Mouse (Mus musculus) c-Kit-positive CD71-negative TER-119-negative erythroid progenitor cells, embryonic 14.5 days (primary cell): ENCODE data around the gene 9430007A20Rik.
"Not testable (repeated sequence)": the region's sequence is repeated elsewhere in the genome, so short reads cannot be mapped to it uniquely, and the experiment has no call there.

Experiments used
- DNase-seq: peaks from one replicate; pipeline ENCODE4 v3.0.0-alpha.2; 2013; ENCODE audit warnings: low read depth

9430007A20Rik gene

DNA sequence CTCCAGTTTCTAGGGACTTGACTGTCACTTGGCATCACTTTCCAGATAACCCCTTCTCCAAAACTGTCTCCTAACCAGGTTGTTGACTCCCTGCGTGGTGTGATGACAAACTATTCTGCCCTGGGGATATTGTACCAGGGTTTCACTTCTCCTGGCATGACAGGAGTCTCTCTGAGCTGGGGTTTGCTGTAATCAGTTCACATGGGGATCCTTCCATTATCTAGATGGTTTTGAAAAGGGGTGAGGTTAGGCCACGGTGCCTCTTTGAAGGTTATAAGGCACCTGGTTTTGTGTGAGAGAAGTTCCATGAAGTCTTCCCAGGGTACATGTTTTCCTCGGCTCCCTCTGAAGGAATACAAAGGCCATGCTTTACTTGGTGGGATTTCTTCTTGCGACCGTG, at the start of gene 9430007A20Rik:
9430007A20Rik (plus strand) TSS at position 301 of the 400 bp plus-strand sequence.
- no peak for DNase-seq

DNA sequence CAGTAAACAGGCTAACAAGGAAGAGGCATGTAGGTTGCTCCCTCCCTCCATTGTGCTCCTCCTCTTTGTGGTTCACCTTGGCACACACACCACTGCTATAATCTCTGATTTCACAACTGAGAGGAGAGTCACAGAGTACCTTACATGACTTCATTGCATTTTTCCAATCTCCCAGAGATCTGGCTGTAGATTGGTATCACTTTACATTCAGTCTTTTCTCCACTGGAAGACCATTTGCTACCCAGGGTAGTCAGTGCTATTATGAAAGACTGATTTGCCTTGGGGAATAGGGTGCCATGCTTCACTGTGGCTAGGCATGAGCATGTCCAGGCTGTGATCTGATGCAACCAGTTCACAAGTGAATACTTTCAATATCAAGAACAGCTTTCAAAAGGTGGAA, 26.3 kb upstream of the 9430007A20Rik start:
- DNase-seq, result no peak

DNA sequence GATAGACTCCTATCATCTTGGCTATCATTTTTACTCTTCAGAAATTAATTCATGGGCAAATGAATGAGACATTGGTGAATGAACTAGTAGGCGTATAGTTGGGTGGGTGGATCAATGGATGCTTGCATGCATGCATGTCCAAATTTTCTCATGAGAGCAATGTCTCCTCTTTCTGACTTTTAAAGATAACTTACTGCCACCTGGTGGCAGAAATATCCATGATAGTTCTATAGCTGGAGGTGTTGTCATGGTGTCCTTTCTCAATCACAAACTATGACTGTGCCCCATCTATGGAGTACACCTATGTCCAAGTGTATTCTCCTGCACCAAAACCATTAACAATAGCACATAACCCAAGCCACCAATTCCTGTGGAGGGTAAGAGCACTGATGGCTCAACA, 13.1 kb upstream of the 9430007A20Rik start:
- DNase-seq, result peak; percentile 5

DNA sequence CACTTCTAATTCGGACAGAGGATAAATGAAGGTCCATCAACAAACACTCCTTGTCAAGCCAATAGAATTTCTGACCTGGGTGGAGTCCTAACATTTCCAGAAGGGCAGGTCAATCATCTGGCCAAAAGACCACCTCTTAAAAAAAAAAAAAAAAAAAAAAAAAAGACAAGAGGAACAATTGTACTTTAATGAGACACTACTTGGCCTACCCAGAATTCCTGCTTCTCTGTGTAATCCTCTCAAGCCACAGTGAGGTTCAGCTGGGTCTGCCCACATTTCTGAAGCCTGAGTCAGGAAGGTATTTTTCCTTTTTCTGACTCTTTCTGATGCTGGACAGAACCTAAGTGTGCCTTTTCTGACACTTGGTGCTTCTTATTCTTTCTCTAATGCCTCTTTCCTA, 25.1 kb downstream of the 9430007A20Rik start:
- no peak for DNase-seq

DNA sequence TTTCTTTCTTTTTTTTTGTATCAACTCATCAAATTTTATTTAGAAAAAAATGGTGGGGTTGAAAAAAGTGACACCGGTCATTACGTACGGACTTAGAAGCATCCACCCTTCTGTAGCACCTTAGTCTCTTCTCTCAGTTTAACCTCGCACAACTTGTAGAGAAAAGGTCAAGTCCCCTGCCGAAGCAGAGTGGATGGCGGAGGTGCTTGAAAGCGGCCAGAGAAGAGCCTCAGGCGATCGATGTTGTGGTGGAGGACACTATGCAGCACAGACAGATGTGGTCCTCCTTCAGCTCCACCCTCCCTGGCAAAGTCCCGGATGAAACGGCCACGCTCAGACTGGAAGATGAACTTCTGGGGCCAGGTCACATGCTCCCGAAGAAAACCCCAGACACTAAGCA, 25.7 kb downstream of the 9430007A20Rik start:
- DNase-seq, result not testable (repeated sequence)

DNA sequence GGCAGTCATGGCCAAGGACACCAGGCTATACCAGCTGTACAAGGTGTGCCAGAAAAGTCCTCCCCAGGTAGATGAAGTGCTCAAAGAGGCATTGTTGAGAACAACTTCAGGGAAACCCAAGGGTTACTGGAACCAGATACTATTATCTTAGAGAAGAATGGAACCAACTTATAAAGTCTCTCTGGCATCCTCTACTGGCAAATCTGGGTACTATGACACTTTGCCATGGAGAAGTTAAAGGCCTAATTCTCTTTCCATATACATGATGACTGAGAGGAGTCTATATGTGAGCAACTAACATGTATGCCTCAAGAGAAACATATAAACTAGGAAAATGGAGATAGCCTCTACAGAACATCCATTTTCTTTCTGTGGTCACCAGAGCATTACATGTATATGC, 31.5 kb downstream of the 9430007A20Rik start:
- DNase-seq, result no peak

DNA sequence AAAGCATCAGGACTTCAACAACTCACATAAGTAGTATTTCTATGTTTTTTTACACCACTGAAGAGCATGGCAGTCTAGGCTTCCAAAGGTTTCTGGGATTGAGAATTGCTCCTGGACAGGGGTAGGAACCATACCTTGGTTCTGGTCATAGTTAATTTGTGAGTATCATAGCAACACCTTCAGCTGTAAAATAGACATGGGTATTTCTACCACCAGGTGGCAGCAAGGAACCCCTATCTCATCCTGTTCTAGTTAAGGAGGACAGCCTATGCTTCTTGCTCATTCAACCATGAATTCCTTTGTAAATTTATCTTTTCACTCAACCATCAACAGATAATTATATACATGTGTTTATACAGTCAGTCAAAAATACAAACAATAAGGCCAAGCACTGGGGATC, 40.2 kb downstream of the 9430007A20Rik start:
- DNase-seq, result peak; percentile 7

DNA sequence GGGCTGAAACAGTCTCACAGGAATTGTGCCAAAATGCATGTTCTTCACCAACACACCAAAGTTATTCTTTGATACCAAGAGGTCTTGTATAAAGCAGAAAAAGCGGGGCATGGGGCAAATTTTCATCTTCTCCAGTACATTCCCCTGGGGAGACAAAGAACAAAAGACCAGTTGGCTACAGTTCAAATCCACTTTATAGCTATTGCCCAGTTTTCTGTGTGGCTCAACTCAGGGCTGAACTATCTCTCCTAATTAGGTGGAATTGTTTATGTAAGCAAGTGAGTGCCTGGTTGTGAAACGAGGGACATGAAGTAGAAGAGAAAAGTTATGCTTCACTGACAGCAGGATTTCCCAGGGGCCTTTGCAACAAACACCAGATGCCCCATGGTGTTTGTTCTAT, 41.6 kb downstream of the 9430007A20Rik start:
- no peak for DNase-seq

DNA sequence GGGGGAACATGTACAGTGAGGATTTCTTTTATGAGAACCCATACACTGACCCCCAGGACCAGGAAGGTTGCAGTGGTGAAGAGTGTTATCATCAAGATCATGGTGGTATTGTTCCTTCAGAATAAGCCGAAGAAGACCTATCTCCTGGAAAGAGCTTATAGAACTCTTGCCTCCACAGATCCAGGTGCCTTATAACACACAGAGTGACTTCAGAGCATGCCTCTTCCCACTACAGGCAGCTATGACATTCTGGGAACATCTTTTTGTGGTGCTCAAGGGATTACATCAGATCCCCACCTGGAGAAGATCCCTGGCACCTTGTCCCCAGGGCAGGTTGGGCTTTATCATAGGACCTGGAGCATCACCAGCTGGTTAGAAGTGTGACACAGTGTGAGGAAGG, 45.4 kb downstream of the 9430007A20Rik start, which contains the start of gene Gm13124:
Gm13124 (minus strand) TSS at position 101 of the 400 bp plus-strand sequence.
- DNase-seq, result no peak

DNA sequence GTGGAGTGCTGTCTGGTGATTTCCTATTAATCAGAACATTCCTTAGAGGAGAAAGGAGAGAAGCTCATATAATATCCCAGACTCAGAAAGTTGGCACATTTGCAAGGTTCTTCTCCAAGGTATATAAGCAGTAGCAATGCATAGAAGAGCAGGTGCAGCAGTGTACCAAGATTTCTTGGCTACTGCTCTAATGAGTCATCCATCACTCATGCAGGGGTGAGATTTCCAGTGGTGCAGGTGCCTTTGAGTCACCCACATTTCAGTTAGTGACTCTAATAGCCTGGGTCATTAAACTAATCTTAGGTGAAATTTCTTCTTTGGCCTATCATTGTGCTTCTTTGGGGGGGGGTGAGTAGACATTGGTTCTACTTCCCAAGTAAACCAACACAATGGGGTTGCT, 48.1 kb downstream of the 9430007A20Rik start:
- no peak for DNase-seq
